Mouse (Mus musculus) ES-E14 (cell line): Measurements from ENCODE around the gene 1700034J05Rik.

Experiments used
- CHD2 ChIP-seq: IDR thresholded peaks from 2 replicates; pipeline ENCODE4 v1.6.1; 2014; ENCODE audit warnings: mild to moderate bottlenecking, low read depth, low read length, inconsistent platforms
- HCFC1 ChIP-seq: IDR thresholded peaks from 2 replicates; pipeline ENCODE4 v1.6.1; 2012; ENCODE audit warnings: low read length, inconsistent platforms, borderline replicate concordance; ENCODE audit not compliant: insufficient read depth

- TF ChIP-seq HCFC1 (no peak), CHD2 (no peak)
Measured at GRCm38 (mm10) chr6:146999755-147000154, 45.5 kb upstream of the 1700034J05Rik start.
